18 mouse cellular contexts compared by ENCODE assay signal in the genomic region with DNA sequence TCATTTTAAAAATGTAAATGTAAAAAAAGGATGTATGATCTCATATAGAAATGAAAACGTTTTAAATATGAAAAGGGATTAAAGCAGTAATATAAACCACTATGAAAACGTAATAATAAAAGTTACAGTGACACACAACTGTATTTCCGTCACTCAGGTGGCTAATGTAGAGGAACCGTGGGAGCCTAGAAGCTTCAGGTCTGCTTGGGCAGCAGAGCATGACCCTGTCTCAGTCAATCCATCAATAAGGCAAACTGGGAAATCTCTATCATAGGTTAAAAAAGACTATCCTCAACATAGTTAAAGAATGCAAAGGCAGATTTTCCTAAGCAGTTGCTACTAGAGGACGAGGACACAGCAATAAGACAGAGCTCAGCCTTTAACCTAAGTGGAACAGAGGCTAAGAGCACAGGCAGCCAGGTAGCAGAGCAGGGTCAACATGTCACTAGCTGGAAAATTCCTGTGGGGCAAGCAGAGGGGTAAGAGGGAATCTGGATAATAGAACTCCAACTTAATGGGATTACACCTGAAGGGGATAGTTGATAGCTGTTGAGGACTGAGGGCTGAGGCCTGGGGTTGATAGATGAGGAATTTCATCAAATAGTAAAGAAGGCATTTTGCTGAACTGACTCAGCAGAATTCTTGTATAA.
"Had no signal": no experiment of that assay in that cellular context is flagged by ENCODE, and none has a peak within 500 bp of the region (broad histone marks: within the 10 kb centered on the region; RNA-seq: fewer than 3 reads in every experiment).

No protein-coding gene starts in this region.

- H3K36me3 ChIP-seq: liver, embryonic 15.5 days; lung, embryonic 15.5 days; midbrain, embryonic 13.5 days; midbrain, embryonic 15.5 days; neural tube, embryonic 13.5 days; stomach, embryonic 15.5 days had no signal

- DNase-seq: liver, postnatal 0 days; lung, adult 2 months; lung, postnatal 14 days; lung, postnatal 36 days; right cerebral cortex, postnatal 14 days; thymus, adult 2 months; thymus, postnatal 25 days; thymus, postnatal 4 days had no signal

- ATAC-seq: liver, postnatal 0 days; lung, postnatal 0 days; midbrain, embryonic 13.5 days; midbrain, embryonic 15.5 days had no signal

- H3K4me2 ChIP-seq: liver, embryonic 15.5 days; lung, embryonic 15.5 days; midbrain, embryonic 13.5 days; midbrain, embryonic 15.5 days; neural tube, embryonic 13.5 days; stomach, embryonic 15.5 days had no signal

- H3K4me3 ChIP-seq: liver, embryonic 15.5 days; lung, embryonic 15.5 days; megakaryocyte, embryonic 14.5 days; midbrain, embryonic 13.5 days; midbrain, embryonic 15.5 days; neural tube, embryonic 13.5 days; stomach, embryonic 15.5 days had no signal

- H3K27me3 ChIP-seq: liver, embryonic 15.5 days; lung, embryonic 15.5 days; megakaryocyte, embryonic 14.5 days; midbrain, embryonic 13.5 days; midbrain, embryonic 15.5 days; neural tube, embryonic 13.5 days; stomach, embryonic 15.5 days had no signal

- H3K9me3 ChIP-seq: liver, embryonic 15.5 days; lung, embryonic 15.5 days; megakaryocyte, embryonic 14.5 days; midbrain, embryonic 13.5 days; midbrain, embryonic 15.5 days; neural tube, embryonic 13.5 days; stomach, embryonic 15.5 days had no signal

- H3K4me1 ChIP-seq: liver, embryonic 15.5 days; lung, embryonic 15.5 days; megakaryocyte, embryonic 14.5 days; midbrain, embryonic 13.5 days; midbrain, embryonic 15.5 days; neural tube, embryonic 13.5 days; stomach, embryonic 15.5 days had no signal

- H3K9ac ChIP-seq: liver, embryonic 15.5 days; liver, postnatal 0 days; lung, embryonic 15.5 days; midbrain, embryonic 13.5 days; midbrain, embryonic 15.5 days; neural tube, embryonic 13.5 days; stomach, embryonic 15.5 days had no signal

- H3K27ac ChIP-seq: liver, embryonic 15.5 days; lung, embryonic 15.5 days; macrophage; midbrain, embryonic 13.5 days; midbrain, embryonic 15.5 days; neural tube, embryonic 13.5 days; stomach, embryonic 15.5 days; stomach, postnatal 0 days had no signal
